Mouse (Mus musculus): ENCODE results near the gene Zswim3. TPM values are rescaled to one million over a fixed set of nuclear protein-coding genes. Genes with fewer than 3 reads are reported as not detected.

Gene Zswim3
- polyA plus RNA-seq, 1 experiment from 2014 or later = 7.5 TPM

- ATAC-seq (ENCODE audit: insufficient number of reproducible peaks, low FRiP score, low TSS enrichment, low read depth) = 0 out of 2 replicates have a peak, but pooled peaks have one; percentile 27
- no peak overlapping the region for H3K4me2 ChIP-seq
- H3K9me3 ChIP-seq = no peaks in the 10 kb centered on the region
- WGBS = 71% methylated on average over 5 of the region's 5 CpGs
- H3K27ac ChIP-seq = no peak overlapping the region
- 0 out of 2 replicates have a peak, but pooled peaks cover 6% of the 10 kb centered on the region for H3K4me1 ChIP-seq
- peaks cover 18% of the 10 kb centered on the region for H3K36me3 ChIP-seq
- no peak overlapping the region for H3K9ac ChIP-seq
- no peak overlapping the region for H3K4me3 ChIP-seq
- H3K27me3 ChIP-seq = no peaks in the 10 kb centered on the region
These were observed 12.8 kb downstream of the Zswim3 start for GRCm38 (mm10) chr2:164817703-164818102.

- Histone ChIP-seq H3K9ac (no peak overlapping the region), H3K27me3 (no peaks in the 10 kb centered on the region), H3K4me3 (no peak overlapping the region), H3K4me2 (no peak overlapping the region), H3K4me1 (peaks cover 15% of the 10 kb centered on the region; the same call in 1 of the 2 replicates), H3K27ac (no peak overlapping the region), H3K36me3 (peaks cover 33% of the 10 kb centered on the region), H3K9me3 (no peaks in the 10 kb centered on the region)
- WGBS = 87% methylated on average over 6 of the region's 6 CpGs
- ATAC-seq (ENCODE audit: insufficient number of reproducible peaks, low FRiP score, low TSS enrichment, low read depth) = no peak
These were observed 16.2 kb downstream of the Zswim3 start for GRCm38 (mm10) chr2:164821060-164821459.

- Histone ChIP-seq H3K9ac (peak within 1 kb of the TSS; percentile 69), H3K4me1 (peaks cover 13% of the 10 kb centered on the region; the same call in 1 of the 2 replicates), H3K9me3 (no peaks in the 10 kb centered on the region), H3K36me3 (peaks cover 50% of the 10 kb centered on the region), H3K4me2 (peak within 1 kb of the TSS; percentile 61), H3K27ac (peak within 1 kb of the TSS; percentile 86), H3K27me3 (no peaks in the 10 kb centered on the region), H3K4me3 (peak within 1 kb of the TSS; percentile 84)
- ATAC-seq (ENCODE audit: insufficient number of reproducible peaks, low FRiP score, low TSS enrichment, low read depth) = peak; percentile 97
- WGBS = under 1% methylated on average over 32 of the region's 32 CpGs
These were observed 17.8 kb downstream of the Zswim3 start, which contains the start of gene Zswim1 for GRCm38 (mm10) chr2:164822636-164823165. Zswim1 (plus strand) TSS chr2:164822686.

GRCm38 (mm10) chr2:164823181-164823585 lies 18.3 kb downstream of the Zswim3 start:
- peak overlapping the region; percentile 86 for H3K27ac ChIP-seq
- ATAC-seq (ENCODE audit: insufficient number of reproducible peaks, low FRiP score, low TSS enrichment, low read depth) = peak; percentile 42; the same call in 1 of the 2 replicates

GRCm38 (mm10) chr2:164823969-164824368 lies 19.1 kb downstream of the Zswim3 start:
- Histone ChIP-seq H3K4me3 (no peak overlapping the region), H3K27ac (no peak overlapping the region), H3K4me1 (peaks cover 13% of the 10 kb centered on the region; the same call in 1 of the 2 replicates), H3K9ac (no peak overlapping the region), H3K9me3 (no peaks in the 10 kb centered on the region), H3K27me3 (no peaks in the 10 kb centered on the region), H3K4me2 (no peak overlapping the region), H3K36me3 (peaks cover 57% of the 10 kb centered on the region)
- no peak for ATAC-seq (ENCODE audit: insufficient number of reproducible peaks, low FRiP score, low TSS enrichment, low read depth)
- 92% methylated on average over 4 of the region's 4 CpGs for WGBS

More at GRCm38 (mm10) chr2:164823181-164823585, 18.3 kb downstream of the Zswim3 start:
- H3K4me3 ChIP-seq = peak overlapping the region; percentile 84
- peak overlapping the region; percentile 69 for H3K9ac ChIP-seq
- peak overlapping the region; percentile 61 for H3K4me2 ChIP-seq
- H3K4me1 ChIP-seq = peaks cover 13% of the 10 kb centered on the region; the same call in 1 of the 2 replicates
- peaks cover 55% of the 10 kb centered on the region for H3K36me3 ChIP-seq
- H3K27me3 ChIP-seq = no peaks in the 10 kb centered on the region
- 2% methylated on average over 10 of the region's 10 CpGs for WGBS
- H3K9me3 ChIP-seq = no peaks in the 10 kb centered on the region

- Histone ChIP-seq H3K27ac (no peak overlapping the region), H3K9me3 (no peaks in the 10 kb centered on the region), H3K9ac (no peak overlapping the region), H3K36me3 (peaks cover 50% of the 10 kb centered on the region), H3K4me2 (no peak overlapping the region), H3K4me1 (peaks cover 13% of the 10 kb centered on the region; the same call in 1 of the 2 replicates), H3K4me3 (no peak overlapping the region), H3K27me3 (no peaks in the 10 kb centered on the region)
- no peak for ATAC-seq (ENCODE audit: insufficient number of reproducible peaks, low FRiP score, low TSS enrichment, low read depth)
- WGBS = 96% methylated on average over 17 of the region's 17 CpGs
These were observed 20.6 kb downstream of the Zswim3 start for GRCm38 (mm10) chr2:164825521-164825920.

GRCm38 (mm10) chr2:164827146-164827850 lies 22.4 kb downstream of the Zswim3 start:
- peaks cover 13% of the 10 kb centered on the region for H3K4me1 ChIP-seq
- 90% methylated on average over 16 of the region's 16 CpGs for WGBS
- no peak for ATAC-seq (ENCODE audit: insufficient number of reproducible peaks, low FRiP score, low TSS enrichment, low read depth)
- no peaks in the 10 kb centered on the region for H3K9me3 ChIP-seq
- no peak overlapping the region for H3K9ac ChIP-seq
- H3K4me2 ChIP-seq = no peak overlapping the region
- no peak overlapping the region for H3K4me3 ChIP-seq
- H3K27ac ChIP-seq = no peak overlapping the region
- no peaks in the 10 kb centered on the region for H3K27me3 ChIP-seq
- H3K36me3 ChIP-seq = peaks cover 39% of the 10 kb centered on the region

- WGBS = 87% methylated on average over 6 of the region's 6 CpGs
- no peak within 1 kb of the TSS for H3K27ac ChIP-seq
- ATAC-seq (ENCODE audit: insufficient number of reproducible peaks, low FRiP score, low TSS enrichment, low read depth) = no peak
These were observed 23.5 kb downstream of the Zswim3 start, which contains the start of gene Spata25 for GRCm38 (mm10) chr2:164828437-164828836. Spata25 (minus strand) TSS chr2:164828537.

GRCm38 (mm10) chr2:164829090-164829489 lies 24.2 kb downstream of the Zswim3 start:
- no peak overlapping the region for H3K4me3 ChIP-seq
- WGBS = 97% methylated on average over 1 of the region's 1 CpGs
- ATAC-seq (ENCODE audit: insufficient number of reproducible peaks, low FRiP score, low TSS enrichment, low read depth) = no peak

More at GRCm38 (mm10) chr2:164828437-164828836, 23.5 kb downstream of the Zswim3 start, which contains the start of gene Spata25:
- Histone ChIP-seq H3K27me3 (no peaks in the 10 kb centered on the region), H3K9ac (no peak within 1 kb of the TSS), H3K4me1 (peaks cover 16% of the 10 kb centered on the region), H3K4me3 (no peak within 1 kb of the TSS), H3K36me3 (peaks cover 39% of the 10 kb centered on the region), H3K4me2 (no peak within 1 kb of the TSS), H3K9me3 (no peaks in the 10 kb centered on the region)

GRCm38 (mm10) chr2:164831029-164831428 lies 26.1 kb downstream of the Zswim3 start:
- ATAC-seq (ENCODE audit: insufficient number of reproducible peaks, low FRiP score, low TSS enrichment, low read depth) = no peak
- 81% methylated on average over 10 of the region's 10 CpGs for WGBS
- no peak overlapping the region for H3K4me3 ChIP-seq

More at GRCm38 (mm10) chr2:164829090-164829489, 24.2 kb downstream of the Zswim3 start:
- Histone ChIP-seq H3K9ac (no peak overlapping the region), H3K9me3 (no peaks in the 10 kb centered on the region), H3K27ac (no peak overlapping the region), H3K27me3 (no peaks in the 10 kb centered on the region), H3K4me2 (no peak overlapping the region), H3K36me3 (peaks cover 39% of the 10 kb centered on the region), H3K4me1 (peaks cover 13% of the 10 kb centered on the region)

GRCm38 (mm10) chr2:164832032-164832747 lies 27.3 kb downstream of the Zswim3 start:
- ATAC-seq (ENCODE audit: insufficient number of reproducible peaks, low FRiP score, low TSS enrichment, low read depth) = no peak
- Histone ChIP-seq H3K27ac (peak overlapping the region; percentile 89), H3K9me3 (no peaks in the 10 kb centered on the region), H3K4me2 (peak overlapping the region; percentile 98), H3K27me3 (no peaks in the 10 kb centered on the region), H3K36me3 (peaks cover 31% of the 10 kb centered on the region), H3K4me1 (peaks cover 22% of the 10 kb centered on the region), H3K9ac (peak overlapping the region; percentile 82; the same call in 1 of the 2 replicates), H3K4me3 (peak overlapping the region; percentile 75)
- WGBS = 60% methylated on average over 16 of the region's 16 CpGs

More at GRCm38 (mm10) chr2:164831029-164831428, 26.1 kb downstream of the Zswim3 start:
- Histone ChIP-seq H3K4me2 (no peak overlapping the region), H3K9ac (no peak overlapping the region), H3K4me1 (peaks cover 22% of the 10 kb centered on the region), H3K9me3 (no peaks in the 10 kb centered on the region), H3K27ac (no peak overlapping the region), H3K27me3 (no peaks in the 10 kb centered on the region), H3K36me3 (peaks cover 33% of the 10 kb centered on the region)

Data from limb, embryonic 15.5 days (tissue).